Mouse (Mus musculus) bone marrow macrophage, adult 2 months (primary cell): ENCODE data around the gene Olfr1428. TPM values are rescaled to one million over a fixed set of nuclear protein-coding genes. Genes with fewer than 3 reads are reported as not detected.

Experiments used
- polyA plus RNA-seq: library from polyadenylated mRNA; stranded (reverse); fragments of >200 nt; gene quantifications from 2 replicates; pipeline ENCODE4 v1.2.4, GENCODE M21; 2012; ENCODE audit not compliant: missing spikeins, insufficient read depth, insufficient read length

Olfr1428 gene
- polyA plus RNA-seq, 1 experiment = not detected

Other genes with a start within 250 kb of the Olfr1428 start
- gene Olfr1419, start 240.8 kb downstream of the Olfr1428 start, polyA plus RNA-seq = not detected in 2 replicates
- gene Olfr1420, start 229.3 kb downstream of the Olfr1428 start, polyA plus RNA-seq = not detected in 2 replicates
- gene Patl1, start 203.5 kb downstream of the Olfr1428 start, polyA plus RNA-seq = 26.7 and 31.3 TPM in 2 replicates
- gene Osbp, start 150.0 kb downstream of the Olfr1428 start, polyA plus RNA-seq = 32.9 and 34.7 TPM in 2 replicates
- gene Olfr1423, start 74.6 kb downstream of the Olfr1428 start, polyA plus RNA-seq = not detected in 2 replicates
- gene Olfr1424, start 53.2 kb downstream of the Olfr1428 start, polyA plus RNA-seq = not detected in 2 replicates
- not detected in 2 replicates for gene Olfr1425, start 38.2 kb downstream of the Olfr1428 start, polyA plus RNA-seq
- not detected in 2 replicates for gene Olfr1426, start 23.9 kb downstream of the Olfr1428 start, polyA plus RNA-seq
- not detected in 2 replicates for gene Olfr1427, start 12.6 kb downstream of the Olfr1428 start, polyA plus RNA-seq
- gene Olfr76, start 7.3 kb upstream of the Olfr1428 start, polyA plus RNA-seq = not detected in 2 replicates
- 0.20 and 0.28 TPM in 2 replicates for gene Olfr1555-ps1, start 54.2 kb upstream of the Olfr1428 start, polyA plus RNA-seq
- not detected in 2 replicates for gene Olfr1431, start 84.7 kb upstream of the Olfr1428 start, polyA plus RNA-seq
- gene Olfr1432, start 116.7 kb upstream of the Olfr1428 start, polyA plus RNA-seq = not detected in 2 replicates
- not detected in 2 replicates for gene Olfr262, start 125.8 kb upstream of the Olfr1428 start, polyA plus RNA-seq
- gene Olfr235, start 145.1 kb upstream of the Olfr1428 start, polyA plus RNA-seq = not detected in 2 replicates
- gene Olfr1434, start 164.0 kb upstream of the Olfr1428 start, polyA plus RNA-seq = not detected in 2 replicates
- not detected in 2 replicates for gene Olfr1436, start 183.2 kb upstream of the Olfr1428 start, polyA plus RNA-seq
- not detected in 2 replicates for gene Olfr1437, start 209.2 kb upstream of the Olfr1428 start, polyA plus RNA-seq
- gene Olfr1438-ps1, start 220.0 kb upstream of the Olfr1428 start, polyA plus RNA-seq = 0.17 TPM in 1 of 2 replicates, not detected in the other